Mouse (Mus musculus): ENCODE results near the gene Eps15l1. TPM values are rescaled to one million over a fixed set of nuclear protein-coding genes. Genes with fewer than 3 reads are reported as not detected.

The Eps15l1 gene
- total and polyA plus RNA-seq, 2 experiments, result 9.0 to 13.0 TPM

- Histone ChIP-seq H3K79me2 (ENCODE audit: control insufficient read depth, insufficient read depth, low read length) (no peaks in the 10 kb centered on the region), H3K4me3 (ENCODE audit: insufficient read depth, low read depth, low read length) (no peak overlapping the region), H3K4me1 (ENCODE audit: control insufficient read depth, insufficient read depth, low read length) (peaks cover 4% of the 10 kb centered on the region), H3K9ac (ENCODE audit: low read depth, low read length) (no peak overlapping the region), H3K27ac (replicated peaks; ENCODE audit: insufficient read depth, low read depth, low read length) (no peak overlapping the region), H3K36me3 (ENCODE audit: control insufficient read depth, insufficient read depth, low read length) (peaks cover 8% of the 10 kb centered on the region), H3K27me3 (ENCODE audit: control insufficient read depth, insufficient read depth, low read length) (no peaks in the 10 kb centered on the region)
- TF ChIP-seq CTCF (IDR thresholded peaks at IDR 0.05; ENCODE audit: low read depth, low read length) (no peak), POLR2A (IDR thresholded peaks at IDR 0.05; ENCODE audit: extremely low read depth, insufficient read depth, low read length) (no peak)
- peak; percentile 20 for DNase-seq (ENCODE audit: extremely low read depth, low read depth, low spot score)
These were observed 84.2 kb downstream of the Eps15l1 start for GRCm38 (mm10) chr8:72337034-72337433.

GRCm38 (mm10) chr8:72336273-72336672 lies 85.0 kb downstream of the Eps15l1 start:
- H3K4me1 ChIP-seq (ENCODE audit: control insufficient read depth, insufficient read depth, low read length), result peaks cover 4% of the 10 kb centered on the region
- peaks cover 8% of the 10 kb centered on the region for H3K36me3 ChIP-seq (ENCODE audit: control insufficient read depth, insufficient read depth, low read length)
- H3K27me3 ChIP-seq (ENCODE audit: control insufficient read depth, insufficient read depth, low read length), result no peaks in the 10 kb centered on the region
- no peak overlapping the region for H3K9ac ChIP-seq (ENCODE audit: low read depth, low read length)
- H3K79me2 ChIP-seq (ENCODE audit: control insufficient read depth, insufficient read depth, low read length), result no peaks in the 10 kb centered on the region
- H3K27ac ChIP-seq (replicated peaks; ENCODE audit: insufficient read depth, low read depth, low read length), result no peak overlapping the region
- no peak overlapping the region for H3K4me3 ChIP-seq (ENCODE audit: insufficient read depth, low read depth, low read length)
- WGBS, result 30% methylated on average over 2 of the region's 2 CpGs
- no peak for TF ChIP-seq POLR2A (IDR thresholded peaks at IDR 0.05; ENCODE audit: extremely low read depth, insufficient read depth, low read length)
- DNase-seq (ENCODE audit: extremely low read depth, low read depth, low spot score), result no peak

GRCm38 (mm10) chr8:72334144-72334641 lies 87.1 kb downstream of the Eps15l1 start:
- H3K4me3 ChIP-seq (ENCODE audit: insufficient read depth, low read depth, low read length), result no peak overlapping the region
- H3K27ac ChIP-seq (replicated peaks; ENCODE audit: insufficient read depth, low read depth, low read length), result no peak overlapping the region
- TF ChIP-seq POLR2A (IDR thresholded peaks at IDR 0.05; ENCODE audit: extremely low read depth, insufficient read depth, low read length), result no peak
- TF ChIP-seq CTCF (IDR thresholded peaks at IDR 0.05; ENCODE audit: low read depth, low read length), result no peak
- H3K79me2 ChIP-seq (ENCODE audit: control insufficient read depth, insufficient read depth, low read length), result no peaks in the 10 kb centered on the region
- no peak for DNase-seq (ENCODE audit: extremely low read depth, low read depth, low spot score)
- H3K4me1 ChIP-seq (ENCODE audit: control insufficient read depth, insufficient read depth, low read length), result peaks cover 4% of the 10 kb centered on the region
- H3K27me3 ChIP-seq (ENCODE audit: control insufficient read depth, insufficient read depth, low read length), result no peaks in the 10 kb centered on the region
- H3K36me3 ChIP-seq (ENCODE audit: control insufficient read depth, insufficient read depth, low read length), result no peaks in the 10 kb centered on the region
- 89% methylated on average over 4 of the region's 4 CpGs for WGBS
- H3K9ac ChIP-seq (ENCODE audit: low read depth, low read length), result no peak overlapping the region

- H3K4me3 ChIP-seq (ENCODE audit: insufficient read depth, low read depth, low read length), result no peak overlapping the region
- H3K79me2 ChIP-seq (ENCODE audit: control insufficient read depth, insufficient read depth, low read length), result no peaks in the 10 kb centered on the region
- peaks cover 4% of the 10 kb centered on the region for H3K4me1 ChIP-seq (ENCODE audit: control insufficient read depth, insufficient read depth, low read length)
- H3K27me3 ChIP-seq (ENCODE audit: control insufficient read depth, insufficient read depth, low read length), result no peaks in the 10 kb centered on the region
- H3K9ac ChIP-seq (ENCODE audit: low read depth, low read length), result no peak overlapping the region
- no peaks in the 10 kb centered on the region for H3K36me3 ChIP-seq (ENCODE audit: control insufficient read depth, insufficient read depth, low read length)
- no peak overlapping the region for H3K27ac ChIP-seq (replicated peaks; ENCODE audit: insufficient read depth, low read depth, low read length)
- TF ChIP-seq CTCF (IDR thresholded peaks at IDR 0.05; ENCODE audit: low read depth, low read length) (no peak), POLR2A (IDR thresholded peaks at IDR 0.05; ENCODE audit: extremely low read depth, insufficient read depth, low read length) (no peak)
- 81% methylated on average over 3 of the region's 3 CpGs for WGBS
- no peak for DNase-seq (ENCODE audit: extremely low read depth, low read depth, low spot score)
These were observed 87.7 kb downstream of the Eps15l1 start for GRCm38 (mm10) chr8:72333429-72334143.

- H3K27me3 ChIP-seq (ENCODE audit: control insufficient read depth, insufficient read depth, low read length), result no peaks in the 10 kb centered on the region
- H3K9ac ChIP-seq (ENCODE audit: low read depth, low read length), result no peak overlapping the region
- no peak for DNase-seq (ENCODE audit: extremely low read depth, low read depth, low spot score)
- 87% methylated on average over 4 of the region's 4 CpGs for WGBS
- TF ChIP-seq POLR2A (IDR thresholded peaks at IDR 0.05; ENCODE audit: extremely low read depth, insufficient read depth, low read length) (no peak), CTCF (IDR thresholded peaks at IDR 0.05; ENCODE audit: low read depth, low read length) (no peak)
- no peaks in the 10 kb centered on the region for H3K4me1 ChIP-seq (ENCODE audit: control insufficient read depth, insufficient read depth, low read length)
- H3K36me3 ChIP-seq (ENCODE audit: control insufficient read depth, insufficient read depth, low read length), result no peaks in the 10 kb centered on the region
- no peaks in the 10 kb centered on the region for H3K79me2 ChIP-seq (ENCODE audit: control insufficient read depth, insufficient read depth, low read length)
- H3K4me3 ChIP-seq (ENCODE audit: insufficient read depth, low read depth, low read length), result no peak overlapping the region
- H3K27ac ChIP-seq (replicated peaks; ENCODE audit: insufficient read depth, low read depth, low read length), result no peak overlapping the region
These were observed 89.6 kb downstream of the Eps15l1 start for GRCm38 (mm10) chr8:72331631-72332030.

GRCm38 (mm10) chr8:72330806-72331516 lies 90.3 kb downstream of the Eps15l1 start:
- 86% methylated on average over 6 of the region's 6 CpGs for WGBS
- H3K36me3 ChIP-seq (ENCODE audit: control insufficient read depth, insufficient read depth, low read length), result no peaks in the 10 kb centered on the region
- no peaks in the 10 kb centered on the region for H3K79me2 ChIP-seq (ENCODE audit: control insufficient read depth, insufficient read depth, low read length)
- no peak overlapping the region for H3K4me3 ChIP-seq (ENCODE audit: insufficient read depth, low read depth, low read length)
- no peak for DNase-seq (ENCODE audit: extremely low read depth, low read depth, low spot score)
- no peak overlapping the region for H3K9ac ChIP-seq (ENCODE audit: low read depth, low read length)
- H3K4me1 ChIP-seq (ENCODE audit: control insufficient read depth, insufficient read depth, low read length), result no peaks in the 10 kb centered on the region
- no peak for TF ChIP-seq CTCF (IDR thresholded peaks at IDR 0.05; ENCODE audit: low read depth, low read length)
- TF ChIP-seq POLR2A (IDR thresholded peaks at IDR 0.05; ENCODE audit: extremely low read depth, insufficient read depth, low read length), result no peak
- H3K27ac ChIP-seq (replicated peaks; ENCODE audit: insufficient read depth, low read depth, low read length), result no peak overlapping the region
- no peaks in the 10 kb centered on the region for H3K27me3 ChIP-seq (ENCODE audit: control insufficient read depth, insufficient read depth, low read length)
